Mouse (Mus musculus): ENCODE data around the gene Lin7c.
A peak's percentile ranks its signal among the peaks of the same experiment; 100 is the strongest.

GRCm38 (mm10) chr2:109891031-109891430 is 378 bp downstream of the Lin7c start:
- TF ChIP-seq POLR2A (IDR thresholded peaks at IDR 0.05; ENCODE audit: insufficient read length, low read depth) (no peak), MYOG (IDR thresholded peaks at IDR 0.05; ENCODE audit: control insufficient read depth in 1 of 3, insufficient read depth in 1 of 3, insufficient read length in 2 of 3, low read depth in 2 of 3) (peak in 1 of 3 experiments; percentile 9)

Data from myocyte (in vitro differentiated cells).